In the genomic region with DNA sequence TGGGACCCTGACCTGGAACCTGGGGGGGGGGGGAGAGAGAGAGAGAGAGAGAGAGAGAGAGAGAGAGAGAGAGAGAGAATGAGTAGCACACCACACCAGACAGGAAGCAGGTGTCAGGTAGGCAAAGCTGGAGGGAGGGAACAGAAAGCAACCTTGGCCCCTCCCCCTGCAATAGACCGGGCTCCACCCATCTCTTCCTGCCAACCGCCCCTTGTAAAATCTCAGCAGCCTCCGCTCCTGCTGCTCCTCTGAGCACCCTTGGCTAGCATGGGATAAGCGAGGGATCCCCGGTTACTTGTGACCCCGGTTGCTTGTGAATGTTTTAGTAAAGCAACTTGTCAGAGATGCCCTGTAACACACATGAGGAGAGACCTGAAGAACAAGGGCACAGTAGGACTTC, we compare ENCODE assay signal across 9 mouse cellular contexts.
A peak's percentile ranks its signal among the peaks of the same experiment; 100 is the strongest.
DNase-seq lines count a peak whose midpoint lies in the region; ATAC-seq lines count a peak whose summit lies in the region.
"Had no signal": no experiment of that assay in that cellular context is flagged by ENCODE, and none has a peak within 500 bp of the region (broad histone marks: within the 10 kb centered on the region; RNA-seq: fewer than 3 reads in every experiment).

No protein-coding gene starts in this region.

- no peak overlapping the region for H3K4me2 ChIP-seq in midbrain, embryonic 14.5 days (ENCODE audit: low read length)
- H3K4me2 ChIP-seq in forebrain, embryonic 12.5 days: no peak overlapping the region

- ATAC-seq in CD4-positive, CD25-positive, alpha-beta regulatory T cell, adult 4 months: peak; percentile 74
- ATAC-seq in midbrain, embryonic 14.5 days (ENCODE audit: low FRiP score, low TSS enrichment): no peak
- ATAC-seq in forebrain, embryonic 12.5 days (ENCODE audit: low FRiP score): no peak

- WGBS in midbrain, embryonic 14.5 days: 17% methylated on average over 6 of the region's 6 CpGs
- WGBS in forebrain, embryonic 12.5 days: 16% methylated on average over 6 of the region's 6 CpGs

- no peaks in the 10 kb centered on the region for H3K27me3 ChIP-seq in midbrain, embryonic 14.5 days (ENCODE audit: control insufficient read depth, insufficient read depth, low read length)
- no peaks in the 10 kb centered on the region for H3K27me3 ChIP-seq in forebrain, embryonic 12.5 days

- H3K27ac ChIP-seq in midbrain, embryonic 14.5 days (replicated peaks; ENCODE audit: low read depth, low read length): no peak overlapping the region
- H3K27ac ChIP-seq in forebrain, embryonic 12.5 days: no peak overlapping the region

- no peaks in the 10 kb centered on the region for H3K9me3 ChIP-seq in midbrain, embryonic 14.5 days (ENCODE audit: control insufficient read depth, low read length)
- H3K9me3 ChIP-seq in forebrain, embryonic 12.5 days: no peaks in the 10 kb centered on the region

- H3K4me3 ChIP-seq in midbrain, embryonic 14.5 days (replicated peaks; ENCODE audit: low read depth, low read length): no peak overlapping the region
- no peak overlapping the region for H3K4me3 ChIP-seq in forebrain, embryonic 12.5 days (replicated peaks)

- DNase-seq in 416B (ENCODE audit: low read depth): peak; percentile 19
- DNase-seq in forelimb bud, embryonic 11.5 days (ENCODE audit: low read depth, low spot score): peak; percentile 32
- peak; percentile 59 for DNase-seq in lung, postnatal 10 days
- DNase-seq in layer of hippocampus, adult 9-11 months: no peak
- DNase-seq in midbrain, embryonic 14.5 days: no peak
- no peak for DNase-seq in right cerebral cortex, adult 2 months (ENCODE audit: low spot score in 2 of 2)
- DNase-seq: heart, postnatal 14 days had no signal

- H3K9ac ChIP-seq in midbrain, embryonic 14.5 days (replicated peaks; ENCODE audit: low read length): no peak overlapping the region
- H3K9ac ChIP-seq in forebrain, embryonic 12.5 days: no peak overlapping the region

- H3K4me1 ChIP-seq in midbrain, embryonic 14.5 days (ENCODE audit: control insufficient read depth, insufficient read depth, low read length): 0 out of 2 replicates have a peak, but pooled peaks cover 7% of the 10 kb centered on the region
- H3K4me1 ChIP-seq in forebrain, embryonic 12.5 days: peaks cover 6% of the 10 kb centered on the region; the same call in 1 of the 2 replicates

- no peaks in the 10 kb centered on the region for H3K36me3 ChIP-seq in midbrain, embryonic 14.5 days (ENCODE audit: control insufficient read depth, insufficient read depth, low read length)
- H3K36me3 ChIP-seq in forebrain, embryonic 12.5 days (replicated peaks): no peaks in the 10 kb centered on the region

Comparison
In these comparisons a context has a peak if more than half of its experiments do, and no peak if none do; other contexts are left out.
1. DNase-seq: peak in 416B (single experiment), forelimb bud, embryonic 11.5 days (single experiment) and lung, postnatal 10 days (single experiment); none in layer of hippocampus, adult 9-11 months (single experiment), midbrain, embryonic 14.5 days (single experiment) and right cerebral cortex, adult 2 months (0 of 2).